Mouse (Mus musculus) embryonic fibroblast, embryonic 13.5 days (primary cell): ENCODE results near the gene E330009J07Rik.

Source experiments
- CTCF ChIP-seq: IDR thresholded peaks from 2 replicates; pipeline ENCODE4 v1.5.1; 2011; ENCODE audit warnings: mild to moderate bottlenecking, control low read depth, low read length, moderate library complexity, borderline replicate concordance; ENCODE audit not compliant: insufficient read depth
- POLR2A ChIP-seq: IDR thresholded peaks from 2 replicates; pipeline ENCODE4 v1.6.1; 2011; ENCODE audit warnings: low read depth, mild to moderate bottlenecking, control low read depth, low read length, moderate library complexity

- TF ChIP-seq POLR2A: no peak
- no peak for TF ChIP-seq CTCF
Measured at GRCm38 (mm10) chr6:40432346-40433275, 3.3 kb downstream of the E330009J07Rik start.
